Mouse (Mus musculus) testis, adult 2 months (tissue): ENCODE results near the gene Misp. TPM values are rescaled to one million over a fixed set of nuclear protein-coding genes. Genes with fewer than 3 reads are reported as not detected.
A peak's percentile ranks its signal among the peaks of the same experiment; 100 is the strongest.

Experiments used
- H3K27ac ChIP-seq: fragments of 200-500 bp; 2 replicates; pipeline ENCODE4 v1.5.1; 2012; ENCODE audit warnings: low read depth, low read length; ENCODE audit not compliant: control insufficient read depth, insufficient read depth
- H3K27me3 ChIP-seq: fragments of 200-500 bp; 2 replicates; pipeline ENCODE4 v1.6.1; 2012; ENCODE audit warnings: mild to moderate bottlenecking, low read length, moderate library complexity; ENCODE audit not compliant: control insufficient read depth, insufficient read depth
- H3K36me3 ChIP-seq: fragments of 200-500 bp; 2 replicates; pipeline ENCODE4 v1.6.1; 2012; ENCODE audit warnings: mild to moderate bottlenecking, low read length; ENCODE audit not compliant: control insufficient read depth, insufficient read depth
- H3K4me1 ChIP-seq: fragments of 200-500 bp; 2 replicates; pipeline ENCODE4 v1.6.1; 2012; ENCODE audit warnings: low read length; ENCODE audit not compliant: control insufficient read depth, insufficient read depth
- H3K4me3 ChIP-seq: fragments of 200-500 bp; 2 replicates; pipeline ENCODE4 v1.5.1; 2012; ENCODE audit warnings: low read depth, mild to moderate bottlenecking, low read length, moderate library complexity, mixed read lengths; ENCODE audit not compliant: control insufficient read depth
- CTCF ChIP-seq: fragments of 200-500 bp; IDR thresholded peaks from 2 replicates; pipeline ENCODE4 v1.5.1; 2012; ENCODE audit warnings: low read depth, mild to moderate bottlenecking, inconsistent platforms, low read length, moderate library complexity; ENCODE audit not compliant: control insufficient read depth, insufficient read depth, insufficient replicate concordance
- POLR2A ChIP-seq: fragments of 200-500 bp; IDR thresholded peaks from 2 replicates; pipeline ENCODE4 v1.6.1; 2012; ENCODE audit warnings: low read depth, mild to moderate bottlenecking, inconsistent platforms, low read length, moderate library complexity; ENCODE audit not compliant: control insufficient read depth
- polyA plus RNA-seq: library from polyadenylated mRNA; depleted of rRNA; stranded (reverse); fragments of >200 nt; gene quantifications from 2 replicates; pipeline ENCODE4 v1.2.3, GENCODE M21; 2012; rRNA removed

The Misp gene
- 0.27 and 0.36 TPM in 2 replicates for polyA plus RNA-seq

DNA sequence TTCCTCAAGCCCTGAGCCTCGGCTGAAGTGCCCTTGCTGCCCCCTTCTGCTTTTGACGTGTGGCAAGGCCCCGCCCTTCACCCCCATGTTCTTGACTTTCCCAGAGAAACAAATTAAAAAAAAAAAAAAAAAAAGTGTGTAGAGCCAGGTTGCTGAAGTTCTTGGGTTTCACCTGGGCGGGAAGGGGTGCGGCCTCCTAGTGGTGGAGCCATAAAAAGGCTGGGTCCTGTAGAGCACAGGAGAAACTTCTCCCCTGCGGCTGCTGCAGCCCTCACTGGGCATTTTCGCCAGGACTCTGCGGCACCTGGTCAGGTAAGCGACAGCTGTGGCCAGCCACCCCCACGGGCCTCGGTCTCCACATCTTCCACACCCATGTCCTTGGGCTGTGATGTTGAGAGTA lies at the start of gene Misp:
TSS of gene Misp (plus strand) at position 208 of the 400 bp plus-strand sequence.
- H3K4me3 ChIP-seq, result no peak within 1 kb of the TSS
- H3K27me3 ChIP-seq, result no peaks in the 10 kb centered on the region
- TF ChIP-seq CTCF (no peak), POLR2A (no peak)

DNA sequence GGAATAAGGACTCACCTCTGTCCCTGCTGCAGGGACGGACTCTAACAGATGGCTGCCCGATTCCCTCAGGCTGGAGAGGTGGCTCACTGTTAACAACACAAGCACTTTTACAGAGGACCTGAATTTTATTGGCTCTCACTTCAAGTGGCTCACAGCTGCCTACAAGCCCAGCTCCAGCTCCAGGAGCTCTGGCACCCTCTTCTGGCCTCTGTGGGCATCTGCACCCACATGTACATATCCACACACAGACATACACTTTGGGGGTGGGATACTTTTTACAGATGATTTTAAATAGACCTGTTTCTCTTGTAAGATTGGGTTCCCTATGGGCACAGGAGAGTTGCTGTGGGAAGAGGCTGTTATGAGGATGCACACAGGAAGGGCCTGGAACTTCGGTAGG lies 48.5 kb upstream of the Misp start:
- Histone ChIP-seq H3K27ac (no peak overlapping the region), H3K27me3 (no peaks in the 10 kb centered on the region), H3K4me3 (no peak overlapping the region), H3K4me1 (peaks cover 16% of the 10 kb centered on the region), H3K36me3 (no peaks in the 10 kb centered on the region)
- no peak for TF ChIP-seq POLR2A
- TF ChIP-seq CTCF, result peak; percentile 23; the same call in 1 of the 2 replicates

More for the DNA sequence above, at the start of gene Misp:
- H3K27ac ChIP-seq, result no peak within 1 kb of the TSS
- H3K4me1 ChIP-seq, result peaks cover 17% of the 10 kb centered on the region
- H3K36me3 ChIP-seq, result no peaks in the 10 kb centered on the region

DNA sequence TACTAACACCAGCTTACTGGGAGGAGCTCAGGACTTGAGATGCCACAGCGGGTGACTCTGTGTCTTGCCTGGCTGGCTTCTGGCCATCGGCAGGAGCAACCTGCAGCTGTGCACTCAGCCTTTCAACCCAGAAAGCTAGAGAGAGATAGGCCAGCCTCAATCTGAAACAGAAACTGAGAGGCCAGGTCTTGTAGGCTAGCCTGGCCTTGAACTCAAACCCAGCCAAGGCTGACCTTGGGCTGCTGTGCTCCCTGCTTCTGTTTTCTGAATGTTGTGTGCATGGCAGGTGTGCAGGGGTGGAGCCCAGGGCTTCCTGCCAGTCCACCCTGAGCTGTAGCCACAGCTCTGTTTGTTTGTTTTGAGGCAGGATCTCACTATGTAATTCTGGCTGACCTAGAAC lies 47.6 kb upstream of the Misp start:
- no peak for TF ChIP-seq CTCF
- TF ChIP-seq POLR2A, result no peak
- Histone ChIP-seq H3K27ac (peak overlapping the region; percentile 37; the same call in 1 of the 2 replicates), H3K36me3 (no peaks in the 10 kb centered on the region), H3K4me1 (peaks cover 21% of the 10 kb centered on the region), H3K4me3 (no peak overlapping the region), H3K27me3 (no peaks in the 10 kb centered on the region)

DNA sequence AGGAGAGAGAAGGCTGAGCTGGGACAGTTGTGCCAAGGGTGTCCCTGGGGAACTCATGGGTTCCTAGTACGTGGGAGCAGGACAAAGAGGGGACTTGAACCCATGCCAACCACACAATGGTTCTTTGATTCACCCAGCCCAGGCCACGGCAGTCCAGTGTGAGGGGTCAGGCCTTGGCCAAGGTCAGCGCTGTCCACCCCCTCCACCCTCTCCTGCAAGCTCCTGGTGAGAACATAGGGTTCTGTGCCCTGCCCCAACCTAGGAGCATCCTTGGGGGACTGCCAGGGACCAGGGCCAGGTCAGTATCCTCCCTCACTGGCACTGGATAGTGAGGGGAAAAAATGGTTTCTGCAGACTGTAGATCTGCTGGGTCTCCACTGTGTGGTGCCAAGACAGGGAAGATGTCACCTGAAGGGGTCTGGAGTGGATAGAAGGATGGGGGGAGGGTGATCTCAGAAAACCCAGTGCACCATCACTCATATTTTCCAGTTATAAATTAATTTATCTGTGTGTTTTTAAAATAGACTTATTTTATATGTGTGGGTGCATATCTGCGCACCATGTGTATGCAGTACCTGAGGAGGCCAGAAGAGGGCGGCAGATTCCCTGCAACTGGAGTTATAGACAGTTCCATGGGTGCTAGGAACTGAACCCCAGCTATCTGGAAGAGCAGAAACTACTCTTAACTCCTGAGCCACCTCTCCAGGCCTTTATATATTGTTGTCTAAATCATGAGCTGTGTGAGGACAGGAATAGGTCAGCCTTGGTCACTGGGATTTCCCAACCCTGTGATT lies 46.1 kb upstream of the Misp start:
- Histone ChIP-seq H3K27ac (no peak overlapping the region), H3K27me3 (no peaks in the 10 kb centered on the region), H3K4me1 (peaks cover 22% of the 10 kb centered on the region), H3K36me3 (no peaks in the 10 kb centered on the region), H3K4me3 (no peak overlapping the region)
- TF ChIP-seq POLR2A (no peak), CTCF (peak; percentile 71; the same call in 1 of the 2 replicates)

DNA sequence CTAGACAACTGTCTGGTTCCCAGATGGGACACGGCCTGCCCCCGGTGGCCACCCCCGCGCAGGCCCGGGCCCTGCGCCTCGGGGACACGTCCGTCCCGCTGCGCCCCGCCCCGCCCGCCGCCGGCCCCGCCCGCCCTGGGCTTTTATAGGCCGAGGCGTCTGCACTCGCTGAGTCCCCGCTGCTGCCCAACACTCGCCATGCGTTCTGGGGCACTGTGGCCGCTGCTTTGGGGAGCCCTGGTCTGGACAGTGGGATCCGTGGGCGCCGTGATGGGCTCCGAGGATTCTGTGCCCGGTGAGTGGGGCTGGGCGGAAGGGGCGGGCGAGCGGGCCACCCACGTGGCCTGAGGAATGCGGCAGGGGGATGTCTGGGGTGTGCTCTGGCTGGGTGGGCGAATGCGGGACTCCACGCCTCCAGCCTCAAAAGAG lies 43.7 kb upstream of the Misp start, which contains the start of gene Fstl3:
TSS of gene Fstl3 (plus strand) at position 170 of the 429 bp plus-strand sequence.
- TF ChIP-seq CTCF, result no peak
- no peak for TF ChIP-seq POLR2A
- Histone ChIP-seq H3K4me1 (peaks cover 35% of the 10 kb centered on the region), H3K27ac (no peak within 1 kb of the TSS), H3K4me3 (peak within 1 kb of the TSS; percentile 59), H3K27me3 (no peaks in the 10 kb centered on the region), H3K36me3 (no peaks in the 10 kb centered on the region)

DNA sequence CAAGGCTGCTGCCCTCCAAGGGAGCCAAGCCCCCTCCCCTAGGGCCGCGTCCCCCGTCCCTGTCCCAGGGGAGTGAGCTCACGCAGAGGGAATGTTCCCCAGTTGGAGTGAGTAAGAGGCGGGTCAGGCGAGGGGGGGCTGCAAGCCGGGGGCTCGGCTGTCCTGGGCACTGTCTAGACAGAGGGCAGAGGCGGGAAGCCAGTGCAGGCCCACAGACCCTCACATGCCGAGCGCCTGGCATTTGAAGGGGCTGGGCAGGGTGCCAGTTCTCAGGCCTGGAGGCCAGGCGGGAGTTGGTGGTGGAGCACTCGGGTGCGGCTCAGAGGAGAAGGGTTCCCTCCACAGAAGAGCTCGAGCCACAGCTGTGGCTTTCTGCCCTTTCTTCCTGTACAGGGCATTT lies 42.8 kb upstream of the Misp start:
- H3K27me3 ChIP-seq, result no peaks in the 10 kb centered on the region
- H3K4me1 ChIP-seq, result peaks cover 34% of the 10 kb centered on the region
- no peak overlapping the region; the same call in 1 of the 2 replicates for H3K4me3 ChIP-seq
- TF ChIP-seq CTCF, result no peak
- no peak for TF ChIP-seq POLR2A
- H3K27ac ChIP-seq, result no peak overlapping the region
- H3K36me3 ChIP-seq, result no peaks in the 10 kb centered on the region

DNA sequence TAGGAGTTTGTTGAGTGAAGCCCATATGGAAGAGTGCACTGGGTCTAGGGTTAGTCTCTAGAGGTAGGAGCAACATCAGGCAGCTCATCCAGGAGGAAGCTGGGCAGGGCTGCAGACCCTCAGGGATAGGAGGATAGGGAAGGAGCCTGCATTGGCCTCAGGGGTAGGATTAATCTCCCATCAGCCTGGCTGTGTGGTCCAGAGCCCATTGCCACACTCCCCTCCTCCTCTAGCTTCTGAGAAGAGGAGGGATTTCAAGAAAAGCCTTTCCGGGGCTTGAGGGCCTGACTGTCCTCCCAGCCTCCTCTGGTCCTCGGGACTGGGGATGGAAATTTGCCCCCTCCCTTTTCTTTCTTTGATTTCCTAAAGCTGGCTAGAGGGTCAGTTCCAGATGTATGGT lies 41.6 kb upstream of the Misp start:
- Histone ChIP-seq H3K4me1 (peaks cover 32% of the 10 kb centered on the region), H3K4me3 (no peak overlapping the region), H3K27ac (no peak overlapping the region), H3K27me3 (no peaks in the 10 kb centered on the region), H3K36me3 (no peaks in the 10 kb centered on the region)
- no peak for TF ChIP-seq POLR2A
- TF ChIP-seq CTCF, result no peak
